Mouse (Mus musculus) heart, embryonic 11.5 days (tissue): ENCODE measurements around the gene Adora1. TPM values are rescaled to one million over a fixed set of nuclear protein-coding genes. Genes with fewer than 3 reads are reported as not detected.

Experiments
- ATAC-seq: fragments of 200-750 bp; cut with Nextera tagmentation; replicated peaks from 2 replicates; pipeline ENCODE4 v1.8.0; 2017; ENCODE audit warnings: moderate library complexity; ENCODE audit not compliant: insufficient number of reproducible peaks, low FRiP score, low TSS enrichment
- H3K27ac ChIP-seq: fragments of 300-500 bp; sonication (generic); 2 replicates; pipeline ENCODE4 v1.5.1; 2014; ENCODE audit warnings: mild to moderate bottlenecking, low read depth, low read length
- H3K27me3 ChIP-seq: fragments of 300-500 bp; sonication (generic); 2 replicates; pipeline ENCODE4 v1.6.1; 2014; ENCODE audit warnings: mild to moderate bottlenecking, low read length, mixed read lengths; ENCODE audit not compliant: control insufficient read depth, insufficient read depth
- H3K36me3 ChIP-seq: fragments of 300-500 bp; sonication (generic); 2 replicates; pipeline ENCODE4 v1.6.1; 2014; ENCODE audit warnings: mild to moderate bottlenecking, low read length, moderate library complexity, mixed read lengths; ENCODE audit not compliant: control insufficient read depth, insufficient read depth
- H3K4me1 ChIP-seq: fragments of 300-500 bp; sonication (generic); 2 replicates; pipeline ENCODE4 v1.6.1; 2014; ENCODE audit warnings: low read length; ENCODE audit not compliant: control insufficient read depth, insufficient read depth
- H3K4me2 ChIP-seq: fragments of 300-500 bp; sonication (generic); 2 replicates; pipeline ENCODE4 v1.6.1; 2014; ENCODE audit warnings: mild to moderate bottlenecking, moderate library complexity
- H3K4me3 ChIP-seq: fragments of 300-500 bp; sonication (generic); 2 replicates; pipeline ENCODE4 v1.5.1; 2014; ENCODE audit warnings: low read depth, low read length
- H3K9ac ChIP-seq: fragments of 300-500 bp; sonication (generic); 2 replicates; pipeline ENCODE4 v1.6.1; 2014; ENCODE audit warnings: mild to moderate bottlenecking, low read depth, low read length, moderate library complexity
- H3K9me3 ChIP-seq: fragments of 300-500 bp; sonication (generic); replicated peaks from 2 replicates; pipeline ENCODE4 v1.6.1; 2016; ENCODE audit warnings: low read length; ENCODE audit not compliant: control insufficient read depth
- WGBS: fragments of 180-500 bp; shearing (Covaris S2); extraction: QIAGEN DNeasy Blood & Tissue Kit; methylation state at CpG from one replicate; pipeline ENCODE4 v1.1.7; 2014; ENCODE audit not compliant: insufficient replicate concordance; 5-methylcytosine and 5-hydroxymethylcytosine counted together
- polyA plus RNA-seq: library from polyadenylated mRNA; unstranded; fragments of >200 nt; fragmentation: Nextera tagmentation; extraction: Ambion mirVana; gene quantifications from 2 replicates; pipeline ENCODE4 v1.2.1, GENCODE M21; 2014

Adora1 gene
- 4.4 and 6.7 TPM in 2 replicates for polyA plus RNA-seq

DNA sequence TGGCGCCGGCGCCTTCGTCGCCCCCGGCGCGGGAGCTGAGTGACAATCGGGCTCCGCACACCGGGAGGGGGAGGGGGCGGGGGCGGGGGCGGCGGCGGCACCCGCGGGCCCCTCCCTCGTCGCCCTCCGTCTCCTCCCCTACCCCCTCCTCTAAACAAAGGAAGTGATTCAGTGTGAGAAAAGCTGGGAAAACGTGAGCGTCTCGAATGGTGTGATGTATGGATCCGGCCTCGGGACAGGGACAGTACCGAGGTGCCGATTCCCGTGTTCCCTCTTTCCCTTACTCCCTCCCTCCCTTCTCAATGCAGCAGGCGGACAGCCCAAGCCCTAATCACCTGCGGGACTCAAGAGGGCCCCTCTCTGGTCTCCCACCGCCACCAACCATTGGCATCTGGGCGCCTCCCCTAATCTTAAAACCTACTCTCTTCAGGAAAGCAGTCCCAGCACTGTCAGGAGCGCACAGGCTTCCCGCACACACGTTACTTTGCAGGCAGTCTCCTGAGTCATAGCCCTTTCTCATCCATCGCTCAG, at the start of gene Adora1:
Gene Adora1, minus strand, starts transcription at position 41 of the 531 bp plus-strand sequence.
- WGBS: under 1% methylated on average over 37 of the region's 37 CpGs
- H3K9ac ChIP-seq: peak within 1 kb of the TSS; percentile 62
- H3K4me1 ChIP-seq: peaks cover 44% of the 10 kb centered on the region
- H3K36me3 ChIP-seq: no peaks in the 10 kb centered on the region
- peak within 1 kb of the TSS; percentile 82 for H3K4me2 ChIP-seq
- peak within 1 kb of the TSS; percentile 44 for H3K4me3 ChIP-seq
- no peak for ATAC-seq
- H3K27ac ChIP-seq: no peak within 1 kb of the TSS
- H3K27me3 ChIP-seq: peaks cover 35% of the 10 kb centered on the region
- H3K9me3 ChIP-seq: no peaks in the 10 kb centered on the region

- Histone ChIP-seq H3K4me2 (no peak overlapping the region), H3K4me3 (no peak overlapping the region), H3K9ac (no peak overlapping the region), H3K27me3 (no peaks in the 10 kb centered on the region), H3K27ac (no peak overlapping the region), H3K9me3 (no peaks in the 10 kb centered on the region), H3K36me3 (no peaks in the 10 kb centered on the region), H3K4me1 (0 out of 2 replicates have a peak, but pooled peaks cover 6% of the 10 kb centered on the region)
- ATAC-seq: no peak
- 52% methylated on average over 1 of the region's 1 CpGs for WGBS
These were observed 47.9 kb upstream of the Adora1 start for GRCm38 (mm10) chr1:134283108-134283507.

DNA sequence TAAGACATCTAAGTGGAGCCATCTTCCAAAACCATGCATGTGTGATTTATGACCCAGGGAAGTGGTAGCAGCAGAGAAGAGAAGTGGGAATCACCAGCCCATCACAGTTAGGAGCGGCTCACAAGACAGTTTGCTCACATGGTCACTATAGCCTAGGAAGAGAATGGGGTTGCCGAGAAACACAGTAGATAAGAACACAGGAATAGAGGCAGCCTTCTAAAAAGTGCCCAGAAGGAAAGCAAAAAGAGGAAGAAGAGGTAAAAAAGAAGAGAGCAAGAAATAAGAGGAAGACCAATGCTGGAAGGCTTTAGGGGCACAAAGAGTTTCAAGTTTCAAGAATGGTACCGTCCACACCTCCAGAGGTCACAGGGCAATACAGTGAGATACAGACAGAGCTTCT, 47.1 kb upstream of the Adora1 start:
- H3K9me3 ChIP-seq: no peaks in the 10 kb centered on the region
- WGBS: 50% methylated on average over 3 of the region's 3 CpGs
- H3K36me3 ChIP-seq: no peaks in the 10 kb centered on the region
- H3K4me1 ChIP-seq: peaks cover 9% of the 10 kb centered on the region
- no peaks in the 10 kb centered on the region for H3K27me3 ChIP-seq
- no peak for ATAC-seq
- no peak overlapping the region for H3K4me3 ChIP-seq
- H3K27ac ChIP-seq: no peak overlapping the region
- H3K4me2 ChIP-seq: no peak overlapping the region
- H3K9ac ChIP-seq: no peak overlapping the region

GRCm38 (mm10) chr1:134281563-134281962, 46.3 kb upstream of the Adora1 start:
- Histone ChIP-seq H3K9me3 (no peaks in the 10 kb centered on the region), H3K36me3 (no peaks in the 10 kb centered on the region), H3K27me3 (no peaks in the 10 kb centered on the region), H3K27ac (no peak overlapping the region), H3K9ac (no peak overlapping the region), H3K4me1 (peaks cover 15% of the 10 kb centered on the region), H3K4me2 (no peak overlapping the region), H3K4me3 (no peak overlapping the region)
- 75% methylated on average over 4 of the region's 4 CpGs for WGBS
- ATAC-seq: no peak

DNA sequence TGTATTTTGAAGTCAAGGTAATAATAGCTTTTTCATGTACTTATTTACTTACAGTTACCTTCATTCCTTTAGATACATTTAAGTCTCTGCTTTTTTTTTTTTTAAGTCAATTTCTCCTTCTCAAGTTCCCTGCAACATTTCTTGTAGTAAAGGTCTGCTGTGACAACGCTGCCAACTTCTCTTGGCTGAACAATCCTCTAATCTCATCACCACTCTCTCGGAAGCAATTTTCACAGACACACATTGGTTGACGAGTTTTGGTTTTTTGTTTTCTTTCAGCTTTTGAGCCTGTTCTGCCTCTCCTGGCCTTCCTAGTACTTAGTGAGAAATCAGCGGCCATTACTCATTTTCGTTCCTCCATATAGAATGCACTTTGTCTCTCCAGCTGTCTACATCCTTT, 44.9 kb upstream of the Adora1 start:
- H3K36me3 ChIP-seq: no peaks in the 10 kb centered on the region
- no peak overlapping the region for H3K4me3 ChIP-seq
- H3K27me3 ChIP-seq: no peaks in the 10 kb centered on the region
- no peaks in the 10 kb centered on the region for H3K9me3 ChIP-seq
- ATAC-seq: no peak
- 79% methylated on average over 5 of the region's 5 CpGs for WGBS
- H3K9ac ChIP-seq: no peak overlapping the region
- H3K4me1 ChIP-seq: peaks cover 18% of the 10 kb centered on the region
- H3K4me2 ChIP-seq: no peak overlapping the region
- H3K27ac ChIP-seq: no peak overlapping the region

- Histone ChIP-seq H3K9me3 (no peaks in the 10 kb centered on the region), H3K4me3 (no peak overlapping the region), H3K27me3 (no peaks in the 10 kb centered on the region), H3K4me1 (peaks cover 12% of the 10 kb centered on the region), H3K36me3 (no peaks in the 10 kb centered on the region), H3K4me2 (no peak overlapping the region), H3K9ac (no peak overlapping the region), H3K27ac (no peak overlapping the region)
- 61% methylated on average over 7 of the region's 7 CpGs for WGBS
- no peak for ATAC-seq
These were observed 41.6 kb upstream of the Adora1 start for GRCm38 (mm10) chr1:134276823-134277222.

- H3K4me2 ChIP-seq: no peak overlapping the region
- no peak overlapping the region for H3K27ac ChIP-seq
- peaks cover 12% of the 10 kb centered on the region for H3K4me1 ChIP-seq
- no peaks in the 10 kb centered on the region for H3K9me3 ChIP-seq
- 61% methylated on average over 13 of the region's 13 CpGs for WGBS
- no peak overlapping the region for H3K9ac ChIP-seq
- no peaks in the 10 kb centered on the region for H3K27me3 ChIP-seq
- no peak for ATAC-seq
- no peak overlapping the region for H3K4me3 ChIP-seq
- no peaks in the 10 kb centered on the region for H3K36me3 ChIP-seq
These were observed 40.6 kb upstream of the Adora1 start for GRCm38 (mm10) chr1:134275616-134276464.

GRCm38 (mm10) chr1:134274483-134274920, 39.3 kb upstream of the Adora1 start:
- no peaks in the 10 kb centered on the region for H3K36me3 ChIP-seq
- no peak overlapping the region for H3K4me3 ChIP-seq
- no peak overlapping the region for H3K9ac ChIP-seq
- no peak overlapping the region for H3K4me2 ChIP-seq
- H3K9me3 ChIP-seq: no peaks in the 10 kb centered on the region
- H3K27me3 ChIP-seq: no peaks in the 10 kb centered on the region
- no peak for ATAC-seq
- H3K27ac ChIP-seq: no peak overlapping the region
- peaks cover 12% of the 10 kb centered on the region for H3K4me1 ChIP-seq
- 78% methylated on average over 7 of the region's 7 CpGs for WGBS
